Mouse (Mus musculus) adrenal gland, adult 2 months (tissue): ENCODE measurements at regions not wholly inside any gene's neighbourhood (a gene's known extent, or its start where the extent isn't known, plus 50 kb on each side); places are given as distances from the start of the nearest gene placed in this dataset.

ENCODE experiments used
- DNase-seq: peaks from one replicate; pipeline ENCODE4 v3.0.0; 2021

DNA sequence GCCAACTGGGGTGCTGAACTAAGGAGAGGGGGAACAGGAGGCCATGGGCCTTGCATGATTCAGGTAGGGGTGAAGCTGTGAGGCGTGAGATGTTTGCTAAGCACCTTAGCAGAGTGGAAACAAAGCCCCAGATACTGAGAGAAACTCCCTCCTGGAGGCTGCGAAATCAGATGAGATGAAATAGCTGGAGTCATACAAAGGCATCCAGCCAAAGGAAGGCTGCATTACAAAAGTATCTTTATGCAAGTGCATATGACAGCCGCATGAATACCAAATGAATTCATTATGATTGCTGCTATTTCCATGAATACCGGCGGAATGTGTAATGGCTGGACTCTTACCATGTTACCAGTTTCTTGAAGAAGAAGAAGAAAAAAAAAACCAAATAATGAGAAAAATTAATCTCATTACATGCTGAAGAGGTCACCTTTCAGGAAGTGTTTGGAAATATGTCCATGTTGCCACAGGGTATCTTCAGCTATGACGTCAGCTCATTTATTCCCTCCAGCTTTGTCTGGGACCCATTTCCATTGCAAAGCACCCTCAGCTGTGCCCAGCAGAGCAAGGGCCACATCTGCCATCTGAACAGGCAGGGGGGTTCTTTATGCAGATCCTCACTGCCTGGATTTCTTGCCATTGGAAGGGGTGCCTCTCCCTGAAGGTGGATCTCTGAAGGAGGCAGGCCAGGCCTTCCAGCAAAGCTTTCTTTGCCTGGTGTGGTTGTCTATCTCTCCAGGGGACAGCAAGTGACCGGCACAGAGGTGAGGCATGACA lies 551.7 kb upstream of the Mki67 start:
- DNase-seq, result no peak

- no peak for DNase-seq
Observed at GRCm38 (mm10) chr7:136275651-136276050, 559.5 kb upstream of the Mki67 start.

DNA sequence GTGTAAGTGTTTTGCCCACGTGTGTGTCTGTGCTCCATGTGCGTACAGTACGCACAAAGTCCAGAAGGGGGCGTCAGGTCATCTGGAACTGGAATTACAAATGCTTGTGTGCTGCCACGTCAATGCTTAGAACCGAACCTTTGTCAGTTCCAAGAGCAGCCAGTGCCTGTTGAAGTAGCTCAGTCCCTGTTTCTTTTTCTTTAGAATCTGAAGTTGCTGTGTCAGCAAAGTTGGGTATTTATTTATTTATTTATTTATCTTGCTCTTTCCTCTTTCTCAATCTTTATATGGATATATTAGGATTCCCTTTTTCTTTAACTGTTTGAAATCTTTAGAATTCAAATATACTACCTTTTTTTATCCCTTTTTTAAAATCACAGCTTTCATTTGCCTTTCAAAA lies 567.6 kb upstream of the Mki67 start:
- no peak for DNase-seq

DNA sequence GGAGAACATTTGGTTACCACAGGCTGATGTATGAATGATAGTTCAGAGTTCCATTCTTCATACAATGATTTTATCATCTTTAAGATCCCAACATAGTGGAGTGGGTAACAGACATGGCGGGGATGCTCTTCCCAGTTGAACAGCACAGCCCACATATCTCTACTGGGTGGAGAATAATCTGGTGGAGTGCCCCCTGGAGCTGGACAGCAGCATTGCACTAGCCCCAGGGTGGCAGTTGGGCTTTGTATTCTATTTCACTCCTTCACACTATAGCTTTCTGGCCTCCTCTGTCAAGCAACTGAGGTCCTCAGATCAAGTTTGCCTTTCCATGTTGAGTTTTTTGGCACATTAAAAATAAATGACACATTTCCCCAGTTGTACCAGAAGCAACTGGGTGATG lies 569.4 kb upstream of the Mki67 start:
- no peak for DNase-seq

DNA sequence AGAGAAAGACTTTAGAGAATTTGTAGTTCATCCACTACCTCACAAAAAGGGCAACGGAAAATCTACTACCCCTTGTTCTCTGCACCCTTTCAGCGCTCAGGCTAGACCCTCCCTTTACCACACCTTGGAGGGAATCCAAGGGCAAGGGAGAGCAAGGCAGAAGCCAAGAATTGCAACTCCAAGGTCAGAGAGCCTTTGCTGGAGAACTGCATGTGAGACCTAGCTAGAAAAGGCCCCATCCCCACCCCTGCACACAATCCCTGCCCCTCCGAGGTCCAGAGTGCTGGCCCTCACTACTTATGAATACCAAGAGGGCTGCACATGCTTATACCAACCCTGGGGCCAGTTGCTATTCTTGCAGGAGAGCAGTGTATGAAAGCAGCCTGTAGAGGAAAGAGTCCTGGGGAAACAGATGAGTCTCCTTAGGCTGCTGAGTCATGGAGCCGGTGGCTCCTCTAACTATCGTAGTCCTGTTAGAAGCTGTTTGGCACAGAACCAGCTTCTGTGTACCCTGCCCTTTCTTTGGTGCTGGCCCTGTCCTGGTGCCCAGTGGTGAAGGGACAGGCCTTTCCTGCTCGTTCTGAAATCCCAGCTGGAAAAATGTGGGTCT lies 577.5 kb upstream of the Mki67 start:
- DNase-seq, result peak; percentile 73

DNA sequence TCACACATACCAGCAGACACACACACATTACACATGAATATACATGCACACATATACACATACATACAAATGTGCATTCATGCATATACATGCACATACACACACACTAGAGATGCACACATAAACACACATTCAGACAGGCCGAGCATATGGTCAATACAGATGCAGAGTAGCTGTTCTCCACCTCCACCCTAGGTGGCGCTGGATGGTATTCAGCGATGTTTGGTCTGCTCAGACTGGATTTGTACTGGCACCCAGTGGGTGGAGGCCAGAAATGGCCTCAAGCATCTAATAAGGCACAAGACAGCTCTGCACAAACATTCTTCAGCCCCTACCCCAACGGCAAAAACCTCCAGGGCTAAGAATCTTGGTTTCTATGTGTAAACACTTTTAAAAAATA lies 578.3 kb upstream of the Mki67 start:
- no peak for DNase-seq

DNA sequence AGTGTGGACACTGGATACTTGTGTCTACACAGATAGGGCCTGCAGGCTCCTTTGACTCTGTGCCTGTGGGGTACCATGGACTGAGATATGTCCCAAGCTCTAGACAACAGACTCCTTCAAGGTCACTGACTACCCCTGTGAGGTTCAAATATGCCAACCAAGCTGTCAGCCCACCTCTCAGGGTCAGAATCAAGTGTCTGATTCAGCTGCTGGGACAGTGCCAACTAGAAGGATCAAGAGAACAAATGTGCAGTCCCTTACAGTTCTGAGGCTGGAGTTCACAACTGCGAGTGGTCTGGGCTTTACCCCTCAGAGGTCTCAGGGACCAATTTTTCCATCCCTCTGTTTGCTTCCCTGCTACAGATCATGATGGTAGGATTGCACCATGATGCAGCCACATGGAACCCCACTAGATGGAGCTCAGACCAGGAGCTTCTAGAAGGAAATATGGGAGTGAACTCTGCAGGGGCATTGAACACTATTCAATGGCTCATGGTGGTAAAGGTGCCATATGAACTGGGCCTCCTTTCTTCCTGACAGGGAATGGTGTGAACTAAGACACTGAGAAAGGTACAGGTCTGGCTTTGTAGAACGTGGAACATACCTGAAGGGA lies 581.8 kb upstream of the Mki67 start:
- DNase-seq, result peak; percentile 52

GRCm38 (mm10) chr7:136306137-136306536 lies 588.3 kb upstream of the Mgmt start:
- DNase-seq, result no peak

DNA sequence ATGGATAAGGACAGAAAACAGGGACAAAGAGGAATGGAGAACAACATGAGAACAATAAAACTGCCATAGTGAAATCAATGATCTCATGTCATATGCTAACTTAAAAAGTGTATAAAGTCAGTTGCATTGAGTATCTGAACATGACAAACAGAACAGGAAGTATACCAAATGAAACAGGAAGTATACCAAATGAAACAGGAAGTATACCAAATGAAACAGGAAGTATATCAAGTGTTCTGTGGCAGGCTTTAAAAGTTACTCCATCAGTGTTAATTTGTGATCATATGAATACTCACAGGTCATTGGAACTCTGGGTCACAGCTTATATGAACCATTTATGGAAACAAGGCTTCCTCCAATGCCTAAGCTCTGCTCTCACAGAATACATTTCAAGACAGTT lies 585.6 kb upstream of the Mgmt start:
- no peak for DNase-seq

GRCm38 (mm10) chr7:136327281-136327680 lies 567.1 kb upstream of the Mgmt start:
- peak; percentile 4 for DNase-seq

DNA sequence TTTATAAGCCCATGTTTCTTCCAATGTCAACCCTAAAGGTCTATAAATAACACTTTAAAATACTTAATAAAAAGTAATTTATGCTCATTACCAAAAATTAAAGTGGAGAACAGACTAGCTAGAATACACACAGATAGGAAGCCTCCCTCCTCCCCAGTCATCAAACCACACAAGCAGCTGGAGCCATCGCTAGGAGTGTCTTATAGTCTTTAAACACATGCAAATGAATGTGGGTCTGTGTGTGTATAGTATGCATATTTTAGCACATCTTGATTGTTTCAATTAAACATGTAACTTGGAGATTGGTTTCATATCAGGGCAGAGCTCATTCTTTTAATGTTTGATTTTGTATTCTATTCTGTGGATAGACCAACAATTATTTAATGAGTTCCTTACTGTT lies 564.0 kb upstream of the Mgmt start:
- no peak for DNase-seq

GRCm38 (mm10) chr7:136332805-136333204 lies 561.6 kb upstream of the Mgmt start:
- no peak for DNase-seq

- DNase-seq, result no peak
Observed at GRCm38 (mm10) chr7:136341599-136342210, 552.7 kb upstream of the Mgmt start.

- no peak for DNase-seq
Observed at GRCm38 (mm10) chr7:136342211-136342799, 552.1 kb upstream of the Mgmt start.

DNA sequence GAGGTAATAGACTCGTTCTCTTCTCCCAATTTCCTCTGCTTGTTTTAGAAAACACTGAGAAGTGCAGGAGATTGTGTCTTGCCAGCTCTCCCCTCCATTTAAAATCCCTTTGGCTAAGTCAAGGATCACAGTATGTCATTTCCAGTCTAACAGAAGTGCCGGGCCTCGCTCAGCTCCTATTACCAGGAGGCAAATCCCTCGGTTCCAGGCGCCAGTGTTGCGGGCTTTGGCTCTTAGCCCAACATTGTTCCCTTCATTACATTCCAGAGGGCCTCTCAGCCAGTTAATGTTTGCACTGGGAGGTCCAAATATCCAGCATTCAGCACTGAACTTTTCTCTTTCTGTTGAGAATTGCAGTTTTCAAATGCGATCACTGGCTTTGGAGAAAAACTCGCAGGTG lies 551.6 kb upstream of the Mgmt start:
- DNase-seq, result no peak

- DNase-seq, result no peak
Observed at GRCm38 (mm10) chr7:136343494-136343893, 550.9 kb upstream of the Mgmt start.

DNA sequence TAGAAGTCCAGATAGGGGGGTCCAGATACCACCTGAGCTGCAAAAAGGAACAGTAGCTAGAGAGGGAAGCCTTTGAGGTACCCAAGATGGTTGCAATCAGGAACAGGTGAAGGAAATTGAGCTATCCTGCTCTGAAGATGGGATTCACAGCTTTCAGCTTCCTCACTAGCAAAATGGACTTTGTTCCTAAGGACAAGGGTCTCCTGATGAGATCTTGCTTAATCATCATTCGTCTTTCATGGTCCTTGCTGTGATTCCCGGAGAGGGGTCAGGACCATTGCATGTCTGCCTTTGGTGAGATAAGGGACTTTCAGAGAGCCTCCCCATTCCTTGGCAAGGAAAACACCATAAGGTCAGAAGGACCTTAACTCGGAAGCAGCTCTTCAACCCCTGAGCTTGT lies 549.4 kb upstream of the Mgmt start:
- DNase-seq, result no peak

- DNase-seq, result no peak
Observed at GRCm38 (mm10) chr7:136346531-136346930, 547.9 kb upstream of the Mgmt start.

GRCm38 (mm10) chr7:136348309-136348708 lies 546.1 kb upstream of the Mgmt start:
- no peak for DNase-seq

- DNase-seq, result no peak
Observed at GRCm38 (mm10) chr7:136349651-136350050, 544.8 kb upstream of the Mgmt start.

DNA sequence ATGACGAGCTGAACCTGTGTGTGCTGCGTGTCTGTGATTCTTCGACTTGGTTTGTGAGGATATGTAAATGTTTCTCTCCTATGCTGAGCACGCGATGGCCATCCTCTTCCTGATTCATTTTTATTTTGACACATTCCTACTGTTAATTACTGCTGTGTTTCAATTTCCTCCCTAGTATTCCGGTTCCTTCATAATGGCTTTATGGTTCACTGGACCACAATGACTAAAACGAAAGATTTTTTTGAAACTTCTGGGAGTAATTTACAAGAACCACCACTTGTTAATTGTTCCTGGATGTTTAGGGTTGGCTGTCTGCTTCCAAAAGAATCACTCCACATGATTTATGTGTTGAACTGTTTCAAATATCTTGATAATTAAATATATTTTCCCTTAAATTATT lies 537.4 kb upstream of the Mgmt start:
- no peak for DNase-seq

DNA sequence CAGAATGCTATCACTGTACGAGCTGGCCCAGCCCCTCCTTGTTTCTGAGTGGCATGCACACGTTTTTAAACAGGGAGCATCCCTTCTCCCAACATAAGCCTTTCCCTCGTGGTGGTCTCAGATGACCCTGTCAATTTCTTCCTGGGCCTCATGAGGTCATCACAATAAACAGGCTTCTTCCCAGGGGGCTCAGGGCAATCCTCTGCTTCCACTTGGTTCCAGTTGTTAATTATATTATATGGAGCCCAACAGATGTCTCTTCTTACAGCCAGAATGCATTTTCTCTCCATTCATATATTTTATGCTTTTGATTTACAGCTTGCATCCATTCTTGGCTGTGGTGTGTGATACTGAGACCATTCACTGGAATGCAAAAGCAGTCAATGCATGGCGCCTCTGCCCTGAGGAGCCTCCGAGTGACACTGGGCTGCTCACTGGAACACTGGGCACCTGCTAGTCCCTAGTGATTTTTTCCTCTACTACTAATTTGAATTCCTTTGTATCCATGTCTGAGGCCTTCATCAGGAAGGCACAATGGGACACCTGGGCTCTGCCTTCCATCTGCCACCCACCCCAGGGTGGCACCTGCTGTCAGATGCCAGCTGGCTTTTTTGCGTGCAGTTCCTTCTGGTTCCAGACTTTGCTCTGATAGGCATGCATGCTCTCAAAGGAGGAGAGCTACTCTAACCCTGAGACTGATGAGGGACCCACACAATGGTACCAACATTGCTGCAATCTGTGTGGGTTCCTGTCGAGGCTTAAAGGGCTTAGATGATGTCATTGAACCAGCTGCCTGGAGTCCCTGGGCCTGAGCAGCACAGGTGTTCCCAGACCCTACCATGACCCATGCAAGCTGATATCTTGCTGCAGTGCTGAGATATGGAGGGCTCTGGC lies 528.8 kb upstream of the Mgmt start:
- no peak for DNase-seq
